ENCODE assay signal across 8 mouse cellular contexts in the genomic region with DNA sequence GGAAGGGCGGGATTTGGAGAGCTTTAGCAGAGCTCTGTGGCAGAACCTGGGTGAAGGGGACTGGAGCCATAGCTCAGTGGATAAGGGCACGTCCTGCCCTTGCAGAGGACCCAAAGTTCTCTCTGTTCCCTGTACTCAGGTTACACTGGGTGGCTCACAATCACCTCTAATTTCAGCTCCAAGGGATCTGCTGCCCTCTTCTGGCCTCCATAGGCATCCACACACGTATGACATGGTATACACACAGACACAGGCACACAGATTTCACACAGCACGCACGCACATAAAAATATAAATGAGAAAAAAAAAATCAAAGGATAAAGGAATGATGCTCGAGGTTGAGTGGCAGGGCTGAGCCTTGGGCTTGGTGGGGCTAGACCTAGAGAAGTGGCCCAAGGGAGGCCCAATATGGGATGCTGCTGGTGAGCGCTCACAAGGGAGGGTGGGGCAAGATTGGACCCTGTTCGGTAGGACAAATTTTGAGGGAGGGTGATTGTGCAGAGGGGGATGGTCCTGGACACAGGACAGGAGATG. TPM values are rescaled to one million over a fixed set of nuclear protein-coding genes. Genes with fewer than 3 reads are reported as not detected.
DNase-seq lines count a peak whose midpoint lies in the region; ATAC-seq lines count a peak whose summit lies in the region.

No protein-coding gene starts in this region.

- ATAC-seq in forebrain, embryonic 16.5 days: no peak; the same call in 1 of the 2 replicates
- ATAC-seq in limb, embryonic 13.5 days (ENCODE audit: low FRiP score, low read depth): peak; percentile 2
- ATAC-seq in neural tube, embryonic 13.5 days (ENCODE audit: low read depth): no peak; the same call in none of the 2 replicates

- H3K9me3 ChIP-seq in forebrain, embryonic 16.5 days (ENCODE audit: control insufficient read depth, low read length): no peaks in the 10 kb centered on the region
- no peaks in the 10 kb centered on the region for H3K9me3 ChIP-seq in limb, embryonic 13.5 days
- no peaks in the 10 kb centered on the region for H3K9me3 ChIP-seq in neural tube, embryonic 13.5 days

- peak overlapping the region; percentile 79 for H3K4me3 ChIP-seq in forebrain, embryonic 16.5 days (replicated peaks; ENCODE audit: low read length)
- H3K4me3 ChIP-seq in limb, embryonic 13.5 days: peak overlapping the region; percentile 72
- H3K4me3 ChIP-seq in neural tube, embryonic 13.5 days: peak overlapping the region; percentile 71

- DNase-seq in cerebellum, postnatal 10 days: peak; percentile 26 to 39
- no peak for DNase-seq in cerebellum, postnatal 36 days
- peak; percentile 91 for DNase-seq in R1 (ENCODE audit: low read depth, low spot score)
- no peak for DNase-seq in urinary bladder, postnatal 25 days (ENCODE audit: low spot score)
- DNase-seq in layer of hippocampus, adult 18-20 months (ENCODE audit: low spot score in 2 of 2): no peak

- H3K27me3 ChIP-seq in forebrain, embryonic 16.5 days (replicated peaks; ENCODE audit: control insufficient read depth, insufficient read depth, low read length): no peaks in the 10 kb centered on the region
- H3K27me3 ChIP-seq in limb, embryonic 13.5 days: no peaks in the 10 kb centered on the region
- H3K27me3 ChIP-seq in neural tube, embryonic 13.5 days: peaks cover 3% of the 10 kb centered on the region

- no peak overlapping the region for H3K9ac ChIP-seq in forebrain, embryonic 16.5 days (replicated peaks; ENCODE audit: low read depth, low read length)
- H3K9ac ChIP-seq in limb, embryonic 13.5 days: no peak overlapping the region
- no peak overlapping the region for H3K9ac ChIP-seq in neural tube, embryonic 13.5 days

- WGBS in forebrain, embryonic 16.5 days: 82% methylated on average over 8 of the region's 8 CpGs
- WGBS in limb, embryonic 13.5 days: 74% methylated on average over 8 of the region's 8 CpGs
- WGBS in neural tube, embryonic 13.5 days: 78% methylated on average over 8 of the region's 8 CpGs

- H3K36me3 ChIP-seq in forebrain, embryonic 16.5 days (ENCODE audit: control insufficient read depth, insufficient read depth): no peaks in the 10 kb centered on the region
- H3K36me3 ChIP-seq in limb, embryonic 13.5 days: peaks cover 14% of the 10 kb centered on the region
- H3K36me3 ChIP-seq in neural tube, embryonic 13.5 days: no peaks in the 10 kb centered on the region

- no peak overlapping the region for H3K27ac ChIP-seq in forebrain, embryonic 16.5 days (ENCODE audit: low read length)
- peak overlapping the region; percentile 94; the same call in 1 of the 2 replicates for H3K27ac ChIP-seq in limb, embryonic 13.5 days
- no peak overlapping the region for H3K27ac ChIP-seq in neural tube, embryonic 13.5 days (replicated peaks)

- H3K4me1 ChIP-seq in forebrain, embryonic 16.5 days (replicated peaks; ENCODE audit: control insufficient read depth, insufficient read depth, low read length): 0 out of 2 replicates have a peak, but pooled peaks cover 3% of the 10 kb centered on the region
- H3K4me1 ChIP-seq in limb, embryonic 13.5 days: peaks cover 23% of the 10 kb centered on the region
- peaks cover 7% of the 10 kb centered on the region for H3K4me1 ChIP-seq in neural tube, embryonic 13.5 days (replicated peaks)

- peak overlapping the region; percentile 74 for H3K4me2 ChIP-seq in forebrain, embryonic 16.5 days (ENCODE audit: low read length)
- H3K4me2 ChIP-seq in limb, embryonic 13.5 days (replicated peaks): peak overlapping the region; percentile 71
- peak overlapping the region; percentile 87 for H3K4me2 ChIP-seq in neural tube, embryonic 13.5 days

RNA-seq across cellular contexts. Expression of a gene that starts 1.0 kb away (rescaled TPM):
- 19.9 and 22.8 TPM in 2 replicates for polyA plus RNA-seq in forebrain, embryonic 16.5 days (2015; fragmentation: Nextera tagmentation; extraction: Ambion mirVana)
- polyA plus RNA-seq in limb, embryonic 13.5 days (2015; fragmentation: Nextera tagmentation; extraction: Ambion mirVana): 161 TPM in 2 replicates
- polyA plus RNA-seq in neural tube, embryonic 13.5 days (2015; fragmentation: Nextera tagmentation; extraction: Ambion mirVana): 34.2 and 42.7 TPM in 2 replicates
- 1 to 10 TPM; 6.8 to 7.8 TPM for total RNA-seq in layer of hippocampus, adult 18-20 months (2021)

RNA-seq across cellular contexts. Expression of a gene that starts 11.4 kb away (rescaled TPM):
- 23.3 and 23.4 TPM in 2 replicates for polyA plus RNA-seq in forebrain, embryonic 16.5 days (2015; fragmentation: Nextera tagmentation; extraction: Ambion mirVana)
- 29.7 and 32.2 TPM in 2 replicates for polyA plus RNA-seq in limb, embryonic 13.5 days (2015; fragmentation: Nextera tagmentation; extraction: Ambion mirVana)
- 22.9 and 26.9 TPM in 2 replicates for polyA plus RNA-seq in neural tube, embryonic 13.5 days (2015; fragmentation: Nextera tagmentation; extraction: Ambion mirVana)
- 10 to 100 TPM; 20.1 to 20.9 TPM for total RNA-seq in layer of hippocampus, adult 18-20 months (2021)

RNA-seq across cellular contexts. Expression of a gene that starts 11.5 kb away (rescaled TPM):
- 7.0 and 9.2 TPM in 2 replicates for polyA plus RNA-seq in forebrain, embryonic 16.5 days (2015; fragmentation: Nextera tagmentation; extraction: Ambion mirVana)
- polyA plus RNA-seq in limb, embryonic 13.5 days (2015; fragmentation: Nextera tagmentation; extraction: Ambion mirVana): 9.4 and 9.6 TPM in 2 replicates
- polyA plus RNA-seq in neural tube, embryonic 13.5 days (2015; fragmentation: Nextera tagmentation; extraction: Ambion mirVana): 6.7 and 7.4 TPM in 2 replicates
- total RNA-seq in layer of hippocampus, adult 18-20 months (2021): 10 to 100 TPM; 11.3 to 11.6 TPM

RNA-seq across cellular contexts. Expression of a gene that starts 59.5 kb away (rescaled TPM):
- not detected in 2 replicates for polyA plus RNA-seq in forebrain, embryonic 16.5 days (2015; fragmentation: Nextera tagmentation; extraction: Ambion mirVana)
- polyA plus RNA-seq in limb, embryonic 13.5 days (2015; fragmentation: Nextera tagmentation; extraction: Ambion mirVana): not detected in 2 replicates
- polyA plus RNA-seq in neural tube, embryonic 13.5 days (2015; fragmentation: Nextera tagmentation; extraction: Ambion mirVana): not detected in 2 replicates
- not detected for total RNA-seq in layer of hippocampus, adult 18-20 months (2021)

Comparison
In these comparisons a context has a peak if more than half of its experiments do, and no peak if none do; other contexts are left out.
1. DNase-seq: peak in cerebellum, postnatal 10 days (2 of 2) and R1 (single experiment); none in cerebellum, postnatal 36 days (0 of 2), urinary bladder, postnatal 25 days (single experiment) and layer of hippocampus, adult 18-20 months (0 of 2).
2. Peak in every context shown above with its lines, with median percentiles within 50 percentile points of each other: H3K4me2 ChIP-seq and H3K4me3 ChIP-seq.